Mouse (Mus musculus): ENCODE measurements around the gene Cdh18. TPM values are rescaled to one million over a fixed set of nuclear protein-coding genes. Genes with fewer than 3 reads are reported as not detected.

The Cdh18 gene
- total and polyA plus RNA-seq, 3 experiments: not detected

DNA sequence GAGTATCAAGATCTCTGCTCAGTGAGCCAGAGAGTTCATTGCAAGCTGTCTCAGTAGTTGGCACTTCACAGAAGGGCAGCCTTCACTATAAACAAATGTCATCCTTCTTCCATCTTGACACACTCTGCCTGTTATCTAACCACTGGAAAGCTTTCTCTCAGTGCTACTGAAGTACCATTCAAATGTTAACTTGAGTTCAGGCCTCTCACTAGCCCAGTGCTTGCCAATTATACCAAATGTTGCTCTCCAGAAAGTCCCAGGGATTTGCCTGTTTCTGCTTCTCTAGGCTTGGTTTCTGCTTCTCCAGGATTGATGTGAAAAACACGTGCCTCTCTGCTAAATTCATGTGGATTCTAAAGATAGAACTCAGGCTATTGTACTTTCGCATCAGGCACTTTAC lies 681.8 kb downstream of the Cdh18 start:
- no peaks in the 10 kb centered on the region for H3K79me2 ChIP-seq (ENCODE audit: control insufficient read depth, insufficient read depth, low read length, poor library complexity)
- H3K9me3 ChIP-seq (replicated peaks; ENCODE audit: insufficient read depth, low read length): no peaks in the 10 kb centered on the region
- TF ChIP-seq KAT2A (conservative IDR thresholded peaks at IDR 0.05; ENCODE audit: low read depth, low read length) (no peak), ZKSCAN1 (IDR thresholded peaks at IDR 0.05; ENCODE audit: low read depth, low read length) (no peak), ZMIZ1 (IDR thresholded peaks at IDR 0.05; ENCODE audit: low read depth, low read length) (no peak), E2F4 (IDR thresholded peaks at IDR 0.05; ENCODE audit: borderline replicate concordance, low read depth, low read length) (no peak), ETS1 (IDR thresholded peaks at IDR 0.05; ENCODE audit: low read depth, low read length) (no peak), USF1 (IDR thresholded peaks at IDR 0.05; ENCODE audit: low read depth, low read length) (no peak), MYB (IDR thresholded peaks at IDR 0.05; ENCODE audit: low read depth, low read length) (no peak), JUND (IDR thresholded peaks at IDR 0.05; ENCODE audit: low read depth, low read length) (no peak), TBP (IDR thresholded peaks at IDR 0.05; ENCODE audit: low read depth, low read length) (no peak), NRF1 (IDR thresholded peaks at IDR 0.05; ENCODE audit: insufficient read depth, low read depth, low read length, poor library complexity, severe bottlenecking) (no peak), ZC3H11A (IDR thresholded peaks at IDR 0.05; ENCODE audit: low read depth, low read length) (no peak), UBTF (IDR thresholded peaks at IDR 0.05; ENCODE audit: borderline replicate concordance, insufficient read depth, low read depth, low read length) (no peak), MYC (IDR thresholded peaks at IDR 0.05; ENCODE audit: low read depth, low read length) (no peak)
- DNase-seq (ENCODE audit: low read depth, low spot score): no peak
- no peaks in the 10 kb centered on the region for H3K27me3 ChIP-seq (ENCODE audit: control insufficient read depth in 1 of 2, insufficient read depth in 2 of 2, low read length in 2 of 2)
- no peaks in the 10 kb centered on the region for H3K36me3 ChIP-seq (ENCODE audit: control insufficient read depth in 1 of 2, insufficient read depth in 2 of 2, low read length in 2 of 2)
- H3K27ac ChIP-seq (ENCODE audit: control insufficient read depth, low read depth, low read length): no peak overlapping the region
- H3K9ac ChIP-seq (ENCODE audit: control insufficient read depth, low read depth, low read length, poor library complexity, severe bottlenecking): no peak overlapping the region
- H3K4me1 ChIP-seq (ENCODE audit: control insufficient read depth in 1 of 2, insufficient read depth in 2 of 2, low read length in 2 of 2): no peaks in the 10 kb centered on the region
- no peak overlapping the region for H3K4me3 ChIP-seq (ENCODE audit: control insufficient read depth in 1 of 2, insufficient read depth in 1 of 2, low read depth in 2 of 2, low read length in 2 of 2)

DNA sequence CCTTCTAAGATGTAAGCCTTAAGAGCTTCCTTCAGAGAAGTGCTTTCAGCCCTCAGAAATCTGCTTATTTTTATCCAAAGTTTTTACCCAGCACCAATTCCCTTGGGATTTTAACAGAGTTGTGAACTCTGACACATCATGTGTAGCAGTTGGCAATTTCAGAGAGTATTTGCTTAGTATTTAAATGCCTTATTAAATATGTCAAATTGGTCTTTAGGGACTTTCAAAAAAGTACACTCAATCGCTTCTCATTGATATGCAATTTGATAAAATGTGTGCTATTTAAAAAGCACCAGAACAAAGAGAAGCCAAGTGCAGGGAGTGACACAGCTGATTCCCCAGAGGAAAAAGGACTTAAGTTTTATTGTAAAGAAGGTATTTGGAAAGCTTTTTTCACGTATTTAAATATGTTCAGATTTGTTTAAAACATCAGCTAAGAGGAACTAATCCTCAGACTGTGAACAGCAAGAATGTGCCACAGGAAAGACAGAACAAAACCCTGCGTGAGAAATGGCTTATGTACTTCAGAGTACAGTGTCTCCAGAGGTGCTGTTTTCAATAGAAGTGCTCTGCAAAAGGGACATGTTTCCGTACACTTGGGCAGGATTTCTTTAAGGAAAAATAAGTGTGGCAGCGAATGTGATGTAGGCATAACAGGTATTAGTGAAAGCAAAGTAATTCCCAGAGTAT lies 709.1 kb downstream of the Cdh18 start:
- H3K9me3 ChIP-seq (replicated peaks; ENCODE audit: insufficient read depth, low read length): no peaks in the 10 kb centered on the region
- no peaks in the 10 kb centered on the region for H3K27me3 ChIP-seq (ENCODE audit: control insufficient read depth in 1 of 2, insufficient read depth in 2 of 2, low read length in 2 of 2)
- H3K36me3 ChIP-seq (ENCODE audit: control insufficient read depth in 1 of 2, insufficient read depth in 2 of 2, low read length in 2 of 2): no peaks in the 10 kb centered on the region
- DNase-seq (ENCODE audit: low read depth, low spot score): no peak
- TF ChIP-seq TBP (IDR thresholded peaks at IDR 0.05; ENCODE audit: low read depth, low read length) (no peak), NELFE (IDR thresholded peaks at IDR 0.05; ENCODE audit: low read depth, low read length) (no peak), BHLHE40 (IDR thresholded peaks at IDR 0.05; ENCODE audit: borderline replicate concordance, low read depth, low read length) (no peak), POLR2A (IDR thresholded peaks at IDR 0.05; ENCODE audit: control insufficient read depth in 1 of 2, insufficient read depth in 1 of 2, low read depth in 1 of 2, low read length in 2 of 2, poor library complexity in 1 of 2) (no peak), RCOR1 (IDR thresholded peaks at IDR 0.05; ENCODE audit: low read depth, low read length) (no peak)
- H3K4me3 ChIP-seq (ENCODE audit: control insufficient read depth in 1 of 2, insufficient read depth in 1 of 2, low read depth in 2 of 2, low read length in 2 of 2): no peak overlapping the region
- no peaks in the 10 kb centered on the region for H3K79me2 ChIP-seq (ENCODE audit: control insufficient read depth, insufficient read depth, low read length, poor library complexity)
- no peak overlapping the region for H3K27ac ChIP-seq (ENCODE audit: control insufficient read depth, low read depth, low read length)
- H3K4me1 ChIP-seq (ENCODE audit: control insufficient read depth in 1 of 2, insufficient read depth in 2 of 2, low read length in 2 of 2): no peaks in the 10 kb centered on the region
- H3K9ac ChIP-seq (ENCODE audit: control insufficient read depth, low read depth, low read length, poor library complexity, severe bottlenecking): no peak overlapping the region
